Mouse (Mus musculus) heart, adult 2 months (tissue): ENCODE measurements around the gene Ddx52.

Experiments
- CTCF ChIP-seq: fragments of 200-600 bp; IDR thresholded peaks from 2 replicates; pipeline ENCODE4 v1.8.1; 2022; ENCODE audit warnings: antibody characterized with exemption, mild to moderate bottlenecking, moderate library complexity
- POLR2A ChIP-seq: fragments of 200-500 bp; IDR thresholded peaks from 2 replicates; pipeline ENCODE4 v1.6.1; 2011; ENCODE audit warnings: mild to moderate bottlenecking, low read depth, low read length, control low read depth; ENCODE audit not compliant: insufficient read depth

GRCm38 (mm10) chr11:84011576-84011975 is 69.7 kb downstream of the Ddx52 start:
- TF ChIP-seq CTCF = no peak
- TF ChIP-seq POLR2A = no peak
